Mouse (Mus musculus): ENCODE measurements around the gene Timp3. TPM values are rescaled to one million over a fixed set of nuclear protein-coding genes. Genes with fewer than 3 reads are reported as not detected.

Timp3 gene
- total and polyA plus RNA-seq, 3 experiments = not detected

DNA sequence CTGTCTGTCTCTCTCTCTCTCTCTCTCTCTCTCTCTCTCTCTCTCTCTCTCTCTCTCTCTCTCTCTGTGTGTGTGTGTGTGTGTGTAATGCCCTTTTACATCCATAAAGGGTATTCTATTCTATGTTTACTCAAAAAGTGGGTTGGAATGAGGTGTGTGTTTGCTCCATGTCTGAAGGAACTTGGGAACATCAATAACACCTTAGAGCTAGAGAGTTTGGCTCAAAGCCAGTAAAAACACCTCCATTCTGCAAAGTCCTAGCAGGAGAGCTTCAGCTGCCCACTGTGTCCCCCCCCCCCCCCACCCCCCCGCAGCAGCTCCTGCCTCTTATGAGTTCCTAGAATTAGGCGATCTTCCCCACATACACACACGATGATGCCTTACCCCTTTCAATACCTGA, 37.1 kb downstream of the Timp3 start:
- Histone ChIP-seq H3K27ac (ENCODE audit: control insufficient read depth, low read depth, low read length) (no peak overlapping the region), H3K9me3 (replicated peaks; ENCODE audit: insufficient read depth, low read length) (no peaks in the 10 kb centered on the region), H3K4me1 (ENCODE audit: control insufficient read depth in 1 of 2, insufficient read depth in 2 of 2, low read length in 2 of 2) (no peaks in the 10 kb centered on the region), H3K27me3 (ENCODE audit: control insufficient read depth in 1 of 2, insufficient read depth in 2 of 2, low read length in 2 of 2) (no peaks in the 10 kb centered on the region), H3K36me3 (ENCODE audit: control insufficient read depth in 1 of 2, insufficient read depth in 2 of 2, low read length in 2 of 2) (no peaks in the 10 kb centered on the region), H3K9ac (ENCODE audit: control insufficient read depth, low read depth, low read length, poor library complexity, severe bottlenecking) (no peak overlapping the region), H3K79me2 (ENCODE audit: control insufficient read depth, insufficient read depth, low read length, poor library complexity) (no peaks in the 10 kb centered on the region), H3K4me3 (ENCODE audit: control insufficient read depth in 1 of 2, insufficient read depth in 1 of 2, low read depth in 2 of 2, low read length in 2 of 2) (no peak overlapping the region)
- TF ChIP-seq ZKSCAN1 (IDR thresholded peaks at IDR 0.05; ENCODE audit: low read depth, low read length) (no peak), USF1 (IDR thresholded peaks at IDR 0.05; ENCODE audit: low read depth, low read length) (no peak), MAZ (IDR thresholded peaks at IDR 0.05; ENCODE audit: low read depth, low read length) (no peak), CHD2 (IDR thresholded peaks at IDR 0.05; ENCODE audit: low read length) (no peak), MAFK (IDR thresholded peaks at IDR 0.05; ENCODE audit: borderline replicate concordance, low read depth, low read length) (no peak), NELFE (IDR thresholded peaks at IDR 0.05; ENCODE audit: low read depth, low read length) (no peak), UBTF (IDR thresholded peaks at IDR 0.05; ENCODE audit: borderline replicate concordance, insufficient read depth, low read depth, low read length) (no peak), TAL1 (IDR thresholded peaks at IDR 0.05; ENCODE audit: low read length) (no peak), GATA1 (IDR thresholded peaks at IDR 0.05; ENCODE audit: low read depth, low read length) (no peak), CTCF (IDR thresholded peaks at IDR 0.05 in 2 of 3, conservative IDR thresholded peaks at IDR 0.05 in 1 of 3; ENCODE audit: control insufficient read depth in 1 of 3, insufficient read depth in 1 of 3, low read depth in 2 of 3, low read length in 3 of 3, poor library complexity in 1 of 3, severe bottlenecking in 1 of 3) (no peak), POLR2AphosphoS5 (IDR thresholded peaks at IDR 0.05; ENCODE audit: borderline replicate concordance, low read depth, low read length) (no peak), HCFC1 (IDR thresholded peaks at IDR 0.05; ENCODE audit: low read depth, low read length) (no peak)
- DNase-seq (ENCODE audit: low read depth, low spot score) = no peak

DNA sequence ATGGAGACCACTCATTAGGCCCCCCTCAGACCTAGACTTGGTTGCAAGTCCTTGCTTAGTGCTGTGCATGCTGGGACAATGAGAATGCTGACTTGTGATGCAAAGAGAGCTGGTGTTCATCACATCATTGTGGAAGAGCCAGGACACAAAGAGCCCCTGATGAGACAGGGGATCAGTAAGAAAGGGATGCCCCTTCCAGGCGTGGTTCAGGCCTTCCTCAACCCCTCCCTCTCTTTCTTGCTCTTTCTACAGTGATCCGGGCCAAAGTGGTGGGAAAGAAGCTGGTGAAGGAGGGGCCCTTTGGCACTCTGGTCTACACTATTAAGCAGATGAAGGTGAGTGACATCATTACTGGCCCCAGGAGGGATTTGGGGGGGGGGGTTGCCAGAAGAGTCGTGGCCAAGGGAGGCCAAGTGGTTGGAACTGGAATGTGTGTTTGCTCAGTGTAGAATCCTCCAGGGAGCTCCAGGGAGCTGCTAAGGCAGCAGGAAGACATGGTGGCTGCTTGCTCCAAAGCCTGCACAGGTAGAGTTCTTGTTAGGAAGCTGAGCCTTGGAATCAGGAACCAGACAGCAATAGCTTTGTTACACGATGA, 38.0 kb downstream of the Timp3 start:
- Histone ChIP-seq H3K79me2 (ENCODE audit: control insufficient read depth, insufficient read depth, low read length, poor library complexity) (no peaks in the 10 kb centered on the region), H3K9ac (ENCODE audit: control insufficient read depth, low read depth, low read length, poor library complexity, severe bottlenecking) (no peak overlapping the region), H3K27ac (ENCODE audit: control insufficient read depth, low read depth, low read length) (no peak overlapping the region), H3K36me3 (ENCODE audit: control insufficient read depth in 1 of 2, insufficient read depth in 2 of 2, low read length in 2 of 2) (no peaks in the 10 kb centered on the region), H3K9me3 (replicated peaks; ENCODE audit: insufficient read depth, low read length) (no peaks in the 10 kb centered on the region), H3K4me3 (ENCODE audit: control insufficient read depth in 1 of 2, insufficient read depth in 1 of 2, low read depth in 2 of 2, low read length in 2 of 2) (no peak overlapping the region), H3K4me1 (ENCODE audit: control insufficient read depth in 1 of 2, insufficient read depth in 2 of 2, low read length in 2 of 2) (no peaks in the 10 kb centered on the region), H3K27me3 (ENCODE audit: control insufficient read depth in 1 of 2, insufficient read depth in 2 of 2, low read length in 2 of 2) (no peaks in the 10 kb centered on the region)
- no peak for TF ChIP-seq POLR2AphosphoS2 (IDR thresholded peaks at IDR 0.05; ENCODE audit: low read length)
- TF ChIP-seq MAZ (IDR thresholded peaks at IDR 0.05; ENCODE audit: low read depth, low read length) = no peak
- no peak for TF ChIP-seq TAL1 (IDR thresholded peaks at IDR 0.05; ENCODE audit: low read length)
- TF ChIP-seq POLR2A (IDR thresholded peaks at IDR 0.05; ENCODE audit: control insufficient read depth in 1 of 2, insufficient read depth in 1 of 2, low read depth in 1 of 2, low read length in 2 of 2, poor library complexity in 1 of 2) = no peak
- TF ChIP-seq MYB (IDR thresholded peaks at IDR 0.05; ENCODE audit: low read depth, low read length) = no peak
- no peak for TF ChIP-seq KAT2A (conservative IDR thresholded peaks at IDR 0.05; ENCODE audit: low read depth, low read length)
- TF ChIP-seq UBTF (IDR thresholded peaks at IDR 0.05; ENCODE audit: borderline replicate concordance, insufficient read depth, low read depth, low read length) = no peak
- TF ChIP-seq RCOR1 (IDR thresholded peaks at IDR 0.05; ENCODE audit: low read depth, low read length) = no peak
- no peak for TF ChIP-seq EP300 (IDR thresholded peaks at IDR 0.05; ENCODE audit: low read depth in 1 of 2, low read length in 2 of 2)
- no peak for TF ChIP-seq USF1 (IDR thresholded peaks at IDR 0.05; ENCODE audit: low read depth, low read length)
- TF ChIP-seq TBP (IDR thresholded peaks at IDR 0.05; ENCODE audit: low read depth, low read length) = no peak
- TF ChIP-seq CTCF (IDR thresholded peaks at IDR 0.05 in 2 of 3, conservative IDR thresholded peaks at IDR 0.05 in 1 of 3; ENCODE audit: control insufficient read depth in 1 of 3, insufficient read depth in 1 of 3, low read depth in 2 of 3, low read length in 3 of 3, poor library complexity in 1 of 3, severe bottlenecking in 1 of 3) = no peak
- DNase-seq (ENCODE audit: low read depth, low spot score) = no peak

Measured in MEL (cell line).